Mouse (Mus musculus) liver, postnatal 0 days (tissue): ENCODE data around the gene Artn. TPM values are rescaled to one million over a fixed set of nuclear protein-coding genes. Genes with fewer than 3 reads are reported as not detected.

Experiments
- ATAC-seq: fragments of 200-750 bp; cut with Nextera tagmentation; 2 replicates; pipeline ENCODE4 v1.8.0; 2017; ENCODE audit warnings: mild to moderate bottlenecking, moderate library complexity
- DNase-seq: peaks from one replicate; pipeline ENCODE4 v3.0.0-alpha.2; 2016
- H3K27ac ChIP-seq: fragments of 300-500 bp; sonication (generic); 2 replicates; pipeline ENCODE4 v1.5.1; 2014; ENCODE audit warnings: antibody characterized with exemption, moderate library complexity, mild to moderate bottlenecking, low read depth
- H3K27me3 ChIP-seq: fragments of 300-500 bp; sonication (generic); 2 replicates; pipeline ENCODE4 v1.6.1; 2014; ENCODE audit warnings: low read length, control low read depth, mixed read lengths; ENCODE audit not compliant: insufficient read depth
- H3K36me3 ChIP-seq: fragments of 300-500 bp; sonication (generic); replicated peaks from 2 replicates; pipeline ENCODE4 v1.6.1; 2014; ENCODE audit warnings: mild to moderate bottlenecking, control low read depth, low read length, moderate library complexity, mixed read lengths; ENCODE audit not compliant: insufficient read depth
- H3K4me1 ChIP-seq: fragments of 300-500 bp; sonication (generic); 2 replicates; pipeline ENCODE4 v1.6.1; 2014; ENCODE audit warnings: antibody characterized with exemption, mild to moderate bottlenecking, control low read depth; ENCODE audit not compliant: insufficient read depth
- H3K4me2 ChIP-seq: fragments of 300-500 bp; sonication (generic); 2 replicates; pipeline ENCODE4 v1.6.1; 2014; ENCODE audit warnings: low read depth, mild to moderate bottlenecking, low read length, moderate library complexity, mixed read lengths
- H3K4me3 ChIP-seq: fragments of 300-500 bp; sonication (generic); 2 replicates; pipeline ENCODE4 v1.5.1; 2014; ENCODE audit warnings: low read depth, low read length
- H3K9ac ChIP-seq: fragments of 300-500 bp; sonication (generic); replicated peaks from 2 replicates; pipeline ENCODE4 v1.6.1; 2014; ENCODE audit warnings: mild to moderate bottlenecking, moderate library complexity
- H3K9me3 ChIP-seq: fragments of 300-500 bp; sonication (generic); 2 replicates; pipeline ENCODE4 v1.6.1; 2016; ENCODE audit warnings: mild to moderate bottlenecking, control low read depth, low read length, mixed read lengths
- CTCF ChIP-seq: sonication (generic); IDR thresholded peaks from 2 replicates; pipeline ENCODE4 v1.5.1; 2016; ENCODE audit warnings: antibody characterized with exemption, low read depth
- EP300 ChIP-seq: IDR thresholded peaks from 2 replicates; pipeline ENCODE4 v1.6.1; 2016; ENCODE audit warnings: antibody characterized with exemption, low read depth, mild to moderate bottlenecking
- WGBS: fragments of 180-500 bp; shearing (Covaris S2); extraction: QIAGEN DNeasy Blood & Tissue Kit; methylation state at CpG from one replicate; pipeline ENCODE4 v1.1.7; 2014; ENCODE audit not compliant: insufficient replicate concordance; 5-methylcytosine and 5-hydroxymethylcytosine counted together
- polyA plus RNA-seq: library from polyadenylated mRNA; unstranded; fragments of >200 nt; fragmentation: Nextera tagmentation; extraction: Ambion mirVana; gene quantifications from 2 replicates; pipeline ENCODE4 v1.2.1, GENCODE M21; 2015

The Artn gene
- polyA plus RNA-seq, 1 experiment from 2014 or later: 0.88 TPM

DNA sequence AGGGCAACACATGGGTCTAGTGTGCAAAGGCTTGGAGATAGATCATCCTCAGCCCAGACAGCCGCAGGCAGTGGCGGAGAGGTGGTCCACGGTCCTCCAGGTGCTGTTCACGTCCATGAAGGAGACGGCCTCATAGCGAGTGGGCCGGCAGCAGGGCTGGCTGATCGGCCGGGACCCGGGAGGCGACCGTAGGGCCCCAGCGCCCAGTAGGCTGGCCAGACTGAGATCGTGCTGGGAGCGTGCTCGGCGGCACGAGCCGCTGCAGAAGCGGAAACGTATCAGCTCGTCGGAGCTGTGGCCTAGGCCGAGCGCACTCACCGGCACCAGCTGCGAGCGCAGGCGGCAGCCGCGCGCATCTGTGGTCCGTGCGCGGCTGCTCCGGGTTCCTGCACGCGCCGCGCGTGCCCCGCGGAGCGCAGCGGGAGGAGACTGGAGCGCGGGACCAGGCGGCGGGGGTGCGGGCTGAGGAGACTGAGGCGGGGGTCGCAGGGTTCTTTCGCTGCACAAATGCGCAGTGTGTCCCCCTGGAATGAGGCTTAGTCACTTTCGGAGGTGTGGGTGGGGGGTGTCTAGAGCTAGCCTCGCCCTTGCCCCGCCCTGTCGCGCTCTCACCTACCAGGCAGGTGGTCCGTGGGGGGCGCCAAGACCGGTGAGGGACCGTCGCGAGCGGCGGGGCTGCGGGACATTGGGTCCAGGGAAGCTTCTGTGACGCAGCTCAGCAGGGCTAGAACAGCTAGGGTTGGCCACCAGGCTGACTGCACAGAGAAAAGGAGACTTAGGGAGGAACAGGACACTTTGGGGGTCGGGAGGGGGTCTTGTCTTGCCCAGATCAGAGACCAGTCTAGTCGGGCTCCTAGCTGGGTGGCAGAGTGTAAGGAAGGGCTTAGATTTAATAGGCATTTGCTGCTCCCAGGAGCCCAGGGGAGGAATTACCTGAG, 2.7 kb downstream of the Artn start:
- Histone ChIP-seq H3K9ac (no peak overlapping the region), H3K27ac (no peak overlapping the region), H3K4me1 (peaks cover 28% of the 10 kb centered on the region), H3K4me3 (peak overlapping the region; percentile 45), H3K27me3 (peaks cover 72% of the 10 kb centered on the region), H3K4me2 (peak overlapping the region; percentile 71), H3K36me3 (no peaks in the 10 kb centered on the region), H3K9me3 (no peaks in the 10 kb centered on the region)
- 2% methylated on average over 64 of the region's 71 CpGs for WGBS
- DNase-seq: peak; percentile 39
- no peak for TF ChIP-seq CTCF
- no peak for TF ChIP-seq EP300
- ATAC-seq: peak; percentile 13; the same call in 1 of the 2 replicates

- TF ChIP-seq CTCF (no peak), EP300 (no peak)
- Histone ChIP-seq H3K9me3 (no peaks in the 10 kb centered on the region), H3K4me1 (peaks cover 28% of the 10 kb centered on the region), H3K27ac (no peak overlapping the region), H3K36me3 (no peaks in the 10 kb centered on the region), H3K9ac (no peak overlapping the region), H3K27me3 (peaks cover 62% of the 10 kb centered on the region), H3K4me3 (no peak overlapping the region), H3K4me2 (no peak overlapping the region)
- 42% methylated on average over 6 of the region's 6 CpGs for WGBS
- DNase-seq: no peak
- no peak for ATAC-seq
Measured at GRCm38 (mm10) chr4:117924916-117925315, 4.6 kb downstream of the Artn start.

DNA sequence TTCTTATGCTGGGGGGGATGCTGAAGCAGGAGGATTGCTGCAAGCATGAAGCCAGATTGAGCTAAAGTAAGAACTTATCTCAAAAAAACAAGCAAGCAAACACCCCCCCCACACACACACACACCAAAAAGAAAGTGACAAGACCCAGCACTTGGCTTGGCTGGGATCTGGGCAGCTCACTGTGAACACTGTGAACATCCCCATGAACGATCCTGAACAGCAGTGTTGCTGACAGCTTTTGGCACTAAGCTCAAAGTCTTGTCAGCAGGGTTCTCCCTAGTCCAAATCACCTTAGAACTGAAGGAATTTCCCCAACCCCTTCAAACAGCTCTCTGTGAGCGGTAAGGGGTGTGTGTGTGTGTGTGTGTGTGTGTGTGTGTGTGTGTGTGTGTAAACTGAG, 6.1 kb downstream of the Artn start:
- WGBS: 49% methylated on average over 2 of the region's 2 CpGs
- H3K27ac ChIP-seq: no peak overlapping the region
- H3K36me3 ChIP-seq: no peaks in the 10 kb centered on the region
- no peak overlapping the region for H3K9ac ChIP-seq
- H3K4me2 ChIP-seq: no peak overlapping the region
- no peak overlapping the region for H3K4me3 ChIP-seq
- no peaks in the 10 kb centered on the region for H3K9me3 ChIP-seq
- H3K4me1 ChIP-seq: peaks cover 13% of the 10 kb centered on the region
- DNase-seq (no peak), ATAC-seq (no peak)
- no peak for TF ChIP-seq CTCF
- TF ChIP-seq EP300: no peak
- peaks cover 48% of the 10 kb centered on the region for H3K27me3 ChIP-seq

GRCm38 (mm10) chr4:117921358-117921757, 8.2 kb downstream of the Artn start:
- Histone ChIP-seq H3K9ac (no peak overlapping the region), H3K36me3 (no peaks in the 10 kb centered on the region), H3K4me1 (peaks cover 4% of the 10 kb centered on the region), H3K27me3 (peaks cover 27% of the 10 kb centered on the region), H3K4me2 (no peak overlapping the region), H3K4me3 (no peak overlapping the region), H3K27ac (no peak overlapping the region), H3K9me3 (no peaks in the 10 kb centered on the region)
- ATAC-seq (no peak), DNase-seq (no peak)
- TF ChIP-seq EP300: no peak
- TF ChIP-seq CTCF: no peak
- 88% methylated on average over 2 of the region's 2 CpGs for WGBS

GRCm38 (mm10) chr4:117918762-117919161, 10.8 kb downstream of the Artn start:
- H3K4me3 ChIP-seq: no peak overlapping the region
- 44% methylated on average over 5 of the region's 5 CpGs for WGBS
- no peak for TF ChIP-seq CTCF
- no peak for TF ChIP-seq EP300
- no peak overlapping the region for H3K4me2 ChIP-seq
- no peak for ATAC-seq
- no peaks in the 10 kb centered on the region for H3K9me3 ChIP-seq
- no peak for DNase-seq
- H3K27ac ChIP-seq: no peak overlapping the region
- H3K4me1 ChIP-seq: peaks cover 23% of the 10 kb centered on the region
- H3K27me3 ChIP-seq: 0 out of 2 replicates have a peak, but pooled peaks cover 4% of the 10 kb centered on the region
- no peaks in the 10 kb centered on the region for H3K36me3 ChIP-seq
- H3K9ac ChIP-seq: no peak overlapping the region

- no peak overlapping the region for H3K4me3 ChIP-seq
- peaks cover 28% of the 10 kb centered on the region for H3K4me1 ChIP-seq
- DNase-seq (no peak), ATAC-seq (no peak)
- WGBS: 53% methylated on average over 3 of the region's 3 CpGs
- no peak overlapping the region for H3K27ac ChIP-seq
- no peak for TF ChIP-seq CTCF
- TF ChIP-seq EP300: no peak
- H3K4me2 ChIP-seq: no peak overlapping the region
- no peaks in the 10 kb centered on the region for H3K36me3 ChIP-seq
- no peak overlapping the region for H3K9ac ChIP-seq
- 0 out of 2 replicates have a peak, but pooled peaks cover 2% of the 10 kb centered on the region for H3K27me3 ChIP-seq
- H3K9me3 ChIP-seq: no peaks in the 10 kb centered on the region
Measured at GRCm38 (mm10) chr4:117918261-117918660, 11.3 kb downstream of the Artn start.
